Mouse (Mus musculus) cerebellum, postnatal 25 days (tissue): ENCODE measurements around the gene Gm10406.
"Not testable (repeated sequence)": the region's sequence is repeated elsewhere in the genome, so short reads cannot be mapped to it uniquely, and the experiment has no call there.

Source experiments
- DNase-seq, 2 experiments: peaks; one replicate each; pipeline ENCODE4 v3.0.0; 2021; ENCODE audit warnings: mixed read lengths in 2 of 2

Gene Gm10406

DNA sequence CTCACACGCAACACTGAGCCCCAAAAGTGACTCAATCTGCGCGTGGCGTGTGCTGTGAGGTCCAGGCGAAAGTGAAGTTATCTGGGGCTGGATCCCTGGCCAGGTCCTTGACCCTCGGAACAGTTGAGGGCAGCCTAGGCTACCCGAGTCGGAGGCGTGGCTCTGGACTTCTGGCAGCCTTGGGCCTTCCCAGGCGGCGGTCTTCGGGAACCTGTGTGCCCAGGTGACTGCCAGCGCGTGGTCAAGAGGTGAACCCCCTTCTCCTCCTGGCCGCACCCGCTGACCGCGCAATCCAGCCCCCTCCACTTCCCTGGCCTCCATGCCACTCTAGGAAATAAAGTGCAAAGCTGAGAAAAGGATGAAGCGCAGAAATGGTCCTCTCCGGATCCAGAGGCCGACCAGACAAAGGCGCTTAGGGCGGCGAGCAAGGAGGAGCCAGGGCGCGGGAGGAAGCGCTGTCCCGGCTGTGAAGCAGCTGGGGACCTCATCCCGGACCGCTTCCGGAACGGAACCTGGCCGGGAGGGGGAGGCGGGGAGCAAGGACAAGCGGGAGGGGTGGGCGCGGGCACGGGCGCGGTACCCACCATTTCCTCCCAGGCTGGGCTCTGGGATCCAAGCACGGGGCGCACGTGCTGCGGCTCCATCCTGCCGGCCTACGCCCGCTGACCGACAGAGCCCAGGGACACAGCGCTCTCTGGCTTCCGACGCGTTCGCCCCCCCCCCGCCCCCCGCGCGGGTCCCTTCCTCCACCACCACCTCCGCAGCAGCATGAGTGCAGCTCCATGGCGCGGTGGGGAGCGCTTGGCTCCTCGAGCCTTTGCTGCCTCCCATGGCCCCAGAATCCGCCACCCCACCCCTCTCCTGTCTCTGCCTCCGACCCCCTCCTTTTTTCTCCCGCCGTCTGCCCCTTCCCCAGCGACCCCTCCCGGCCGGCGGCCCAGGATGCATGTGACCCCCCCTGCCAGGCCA, at the start of gene Gm10406:
TSS of gene Gm10406 (minus strand) at position 669 of the 969 bp plus-strand sequence.
- peak; percentile 11 to 15 for DNase-seq

DNA sequence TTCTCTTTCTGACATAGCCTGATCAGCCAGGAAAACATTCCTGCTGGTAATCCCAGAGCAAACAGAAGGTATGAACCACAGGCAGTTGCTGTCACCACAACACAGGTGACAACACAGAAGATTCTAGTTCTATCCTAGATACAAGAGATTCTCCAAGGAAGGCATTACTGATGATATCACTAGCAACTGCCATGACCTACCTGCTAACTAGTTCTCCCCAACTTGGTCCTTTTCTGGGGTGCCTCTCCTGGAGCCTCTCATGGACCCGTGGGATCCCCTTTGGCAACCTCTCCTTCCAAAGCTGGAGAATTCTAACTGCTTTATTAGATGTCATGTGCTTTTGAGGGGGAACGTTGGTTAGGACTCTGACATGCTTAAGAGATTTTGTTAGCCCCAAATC, 17.6 kb upstream of the Gm10406 start, which contains the start of gene Gm3685:
TSS of gene Gm3685 (minus strand) at position 101 of the 400 bp plus-strand sequence.
- DNase-seq, result not testable (repeated sequence)

DNA sequence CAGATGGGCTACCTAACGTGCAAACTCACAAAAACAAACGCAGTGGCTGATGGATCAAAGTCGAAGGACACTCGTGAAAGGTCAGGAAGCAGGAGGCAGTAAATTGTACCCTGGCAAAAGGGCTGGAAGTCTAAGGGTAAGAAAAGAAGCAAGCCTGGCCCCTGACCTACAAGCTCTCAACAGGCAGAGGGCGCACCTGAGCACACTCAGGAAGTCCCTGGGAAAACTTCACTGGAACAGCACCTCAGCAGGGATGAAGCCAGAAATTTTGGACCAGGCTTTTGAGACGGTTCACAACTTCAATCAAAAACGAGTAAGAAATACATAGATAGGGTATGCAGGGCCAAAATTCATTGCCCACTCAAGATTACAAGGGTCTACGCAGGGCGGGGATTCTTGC, 975 bp downstream of the Gm10406 start:
- DNase-seq, result peak; percentile 12 to 15

DNA sequence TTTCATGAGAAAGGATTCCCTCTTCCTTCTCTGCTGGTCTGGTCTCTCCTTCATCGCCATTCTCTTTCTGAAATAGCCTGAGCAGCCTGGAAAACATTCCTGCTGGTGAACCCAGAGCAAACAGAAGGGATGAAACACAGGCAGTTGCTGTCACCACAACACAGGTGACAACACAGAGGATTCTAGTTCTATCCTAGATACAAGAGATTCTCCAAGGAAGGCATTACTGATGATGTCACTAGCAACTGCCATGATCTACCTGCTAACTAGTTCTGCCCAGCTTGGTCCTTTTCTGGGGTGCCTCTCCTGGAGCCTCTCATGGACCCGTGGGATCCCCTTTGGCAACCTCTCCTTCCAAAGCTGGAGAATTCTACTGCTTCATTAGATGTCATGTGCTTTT, 53.5 kb downstream of the Gm10406 start, which contains the start of gene Gm6356:
TSS of gene Gm6356 (minus strand) at position 101 of the 400 bp plus-strand sequence.
- not testable (repeated sequence) for DNase-seq
